Mouse (Mus musculus) stomach, embryonic 16.5 days (tissue): Measurements from ENCODE around the gene Slc35b1. TPM values are rescaled to one million over a fixed set of nuclear protein-coding genes. Genes with fewer than 3 reads are reported as not detected.
A peak's percentile ranks its signal among the peaks of the same experiment; 100 is the strongest.

Experiments
- ATAC-seq: fragments of 200-750 bp; cut with Nextera tagmentation; 2 replicates; pipeline ENCODE4 v1.8.0; 2017; ENCODE audit warnings: moderate number of reproducible peaks, moderate TSS enrichment; ENCODE audit not compliant: insufficient read depth, low FRiP score
- H3K27ac ChIP-seq: fragments of 300-500 bp; sonication (generic); 2 replicates; pipeline ENCODE4 v1.5.1; 2014; ENCODE audit warnings: low read length
- H3K27me3 ChIP-seq: fragments of 300-500 bp; sonication (generic); 2 replicates; pipeline ENCODE4 v1.6.1; 2014; ENCODE audit warnings: low read length, control low read depth, mixed read lengths; ENCODE audit not compliant: control insufficient read depth, insufficient read depth
- H3K36me3 ChIP-seq: fragments of 300-500 bp; sonication (generic); 2 replicates; pipeline ENCODE4 v1.6.1; 2014; ENCODE audit warnings: low read length; ENCODE audit not compliant: control insufficient read depth, insufficient read depth
- H3K4me1 ChIP-seq: fragments of 300-500 bp; sonication (generic); 2 replicates; pipeline ENCODE4 v1.6.1; 2014; ENCODE audit warnings: low read length, control low read depth, mixed read lengths; ENCODE audit not compliant: control insufficient read depth, insufficient read depth
- H3K4me2 ChIP-seq: fragments of 300-500 bp; sonication (generic); 2 replicates; pipeline ENCODE4 v1.6.1; 2014; ENCODE audit warnings: low read depth, low read length, mixed read lengths
- H3K4me3 ChIP-seq: fragments of 300-500 bp; sonication (generic); replicated peaks from 2 replicates; pipeline ENCODE4 v1.5.1; 2014; ENCODE audit warnings: mild to moderate bottlenecking, low read length
- H3K9ac ChIP-seq: fragments of 300-500 bp; sonication (generic); 2 replicates; pipeline ENCODE4 v1.6.1; 2014; ENCODE audit warnings: low read length
- H3K9me3 ChIP-seq: fragments of 300-500 bp; sonication (generic); replicated peaks from 2 replicates; pipeline ENCODE4 v1.6.1; 2016; ENCODE audit warnings: low read length, control low read depth; ENCODE audit not compliant: control insufficient read depth
- WGBS: fragments of 180-500 bp; shearing (Covaris S2); extraction: QIAGEN DNeasy Blood & Tissue Kit; methylation state at CpG from one replicate; pipeline ENCODE4 v1.1.7; 2014; 5-methylcytosine and 5-hydroxymethylcytosine counted together
- polyA plus RNA-seq: library from polyadenylated mRNA; unstranded; fragments of >200 nt; fragmentation: Nextera tagmentation; extraction: Ambion mirVana; gene quantifications from 2 replicates; pipeline ENCODE4 v1.2.1, GENCODE M21; 2015

Slc35b1 gene
- polyA plus RNA-seq, 1 experiment from 2014 or later = 98.9 TPM

DNA sequence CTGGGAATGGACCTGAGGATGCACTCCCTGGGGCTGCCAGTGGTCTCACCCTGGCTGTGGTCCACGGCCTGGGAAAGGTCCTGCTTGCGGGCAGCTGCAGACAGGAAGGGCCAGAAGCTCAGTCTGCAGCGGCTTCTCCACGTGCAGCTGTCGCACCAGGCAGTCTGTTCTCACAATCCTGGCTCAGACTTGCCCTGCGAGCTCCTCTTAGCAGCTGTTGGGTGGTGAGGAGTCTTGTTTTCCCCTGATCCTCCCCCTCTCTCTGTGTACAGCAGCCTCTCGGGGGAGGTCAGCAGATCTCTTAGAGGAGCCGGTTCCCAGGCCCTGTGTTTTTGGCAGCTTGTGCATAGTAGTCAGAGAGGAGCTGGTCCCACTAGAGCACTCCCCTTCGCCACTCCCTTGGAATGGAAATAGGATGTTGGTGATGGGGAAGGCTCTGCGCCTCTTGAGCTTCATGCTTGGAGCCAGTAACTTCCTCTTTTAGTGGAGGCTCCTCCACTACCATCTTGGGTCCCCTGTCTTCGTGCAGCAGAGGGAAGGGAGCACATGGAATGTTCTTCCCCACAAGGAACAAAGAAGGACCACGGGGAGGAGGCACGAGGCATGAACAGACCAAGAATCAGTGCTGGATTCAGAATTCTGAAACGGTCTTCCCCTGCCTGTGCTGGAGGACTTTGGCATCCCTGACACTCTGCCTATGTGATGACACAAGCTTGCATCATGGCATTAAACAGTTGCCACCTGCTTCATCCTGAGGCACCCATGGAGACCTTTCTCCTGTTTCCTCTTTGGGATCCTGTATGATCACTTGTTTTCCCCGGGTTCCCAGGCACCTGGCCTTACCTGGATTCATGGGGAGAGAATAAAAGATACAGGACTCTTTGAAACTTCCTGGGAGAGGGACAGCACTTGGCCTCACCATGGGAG lies 14.3 kb upstream of the Slc35b1 start:
- Histone ChIP-seq H3K4me2 (no peak overlapping the region), H3K36me3 (0 out of 2 replicates have a peak, but pooled peaks cover 7% of the 10 kb centered on the region), H3K4me3 (no peak overlapping the region), H3K4me1 (peaks cover 41% of the 10 kb centered on the region), H3K27ac (peak overlapping the region; percentile 78), H3K9ac (no peak overlapping the region), H3K9me3 (no peaks in the 10 kb centered on the region), H3K27me3 (no peaks in the 10 kb centered on the region)
- ATAC-seq = peak; percentile 84
- WGBS = 53% methylated on average over 15 of the region's 15 CpGs

DNA sequence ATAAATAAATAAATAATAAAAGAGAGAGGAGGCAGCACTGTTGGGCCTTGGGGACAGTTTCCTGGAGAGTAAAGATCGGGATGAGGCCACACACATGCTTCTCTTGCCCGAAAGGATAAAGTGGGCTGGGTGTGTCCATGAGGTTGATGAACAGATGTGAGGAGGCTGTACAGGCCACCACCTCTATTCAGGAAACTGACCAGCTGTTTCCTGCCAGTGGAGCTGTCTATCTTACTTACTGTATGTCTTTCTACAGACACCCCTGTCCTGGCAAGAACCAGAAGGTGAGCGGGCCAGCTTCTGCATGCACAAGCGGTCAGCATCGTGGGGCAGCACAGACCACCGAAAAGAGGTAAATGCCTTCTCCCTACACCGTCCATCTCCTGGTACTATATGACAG lies 13.3 kb upstream of the Slc35b1 start:
- no peak overlapping the region for H3K4me3 ChIP-seq
- H3K9ac ChIP-seq = no peak overlapping the region
- H3K27me3 ChIP-seq = no peaks in the 10 kb centered on the region
- H3K36me3 ChIP-seq = 0 out of 2 replicates have a peak, but pooled peaks cover 7% of the 10 kb centered on the region
- H3K4me1 ChIP-seq = peaks cover 31% of the 10 kb centered on the region
- WGBS = 82% methylated on average over 7 of the region's 7 CpGs
- no peak for ATAC-seq
- H3K9me3 ChIP-seq = no peaks in the 10 kb centered on the region
- H3K4me2 ChIP-seq = no peak overlapping the region
- no peak overlapping the region for H3K27ac ChIP-seq

GRCm38 (mm10) chr11:95378926-95379325 lies 5.6 kb upstream of the Slc35b1 start:
- H3K27ac ChIP-seq = no peak overlapping the region
- no peak overlapping the region for H3K4me2 ChIP-seq
- no peaks in the 10 kb centered on the region for H3K9me3 ChIP-seq
- H3K9ac ChIP-seq = no peak overlapping the region
- no peak overlapping the region for H3K4me3 ChIP-seq
- 57% methylated on average over 9 of the region's 9 CpGs for WGBS
- ATAC-seq = no peak
- no peaks in the 10 kb centered on the region for H3K27me3 ChIP-seq
- no peaks in the 10 kb centered on the region for H3K4me1 ChIP-seq
- peaks cover 4% of the 10 kb centered on the region for H3K36me3 ChIP-seq

DNA sequence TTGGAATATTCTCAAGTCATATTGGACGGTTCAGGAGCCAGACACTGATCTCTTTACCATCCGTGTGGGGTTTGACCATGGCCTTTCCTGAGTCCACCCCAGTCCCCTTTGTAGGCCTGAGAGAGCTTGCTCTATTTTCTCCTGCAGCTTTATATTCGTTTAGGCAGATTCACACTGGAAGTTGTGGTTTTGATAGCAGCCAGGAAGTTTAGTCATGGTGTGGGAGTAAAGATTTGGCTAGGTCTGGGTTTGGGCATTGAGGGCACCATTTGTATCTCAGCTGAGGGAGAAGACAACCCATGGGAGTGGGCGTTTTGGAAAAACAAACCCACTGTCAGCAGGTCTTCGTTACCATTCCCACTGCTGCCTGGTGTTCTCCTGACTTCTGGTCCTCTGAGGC lies 4.9 kb upstream of the Slc35b1 start:
- Histone ChIP-seq H3K4me3 (no peak overlapping the region), H3K27ac (no peak overlapping the region), H3K4me1 (no peaks in the 10 kb centered on the region; the same call in 1 of the 2 replicates), H3K9ac (no peak overlapping the region; the same call in 1 of the 2 replicates), H3K9me3 (no peaks in the 10 kb centered on the region), H3K36me3 (peaks cover 4% of the 10 kb centered on the region), H3K27me3 (no peaks in the 10 kb centered on the region), H3K4me2 (no peak overlapping the region)
- ATAC-seq = no peak
- 72% methylated on average over 5 of the region's 5 CpGs for whole genome bisulfite sequencing

- peaks cover 3% of the 10 kb centered on the region for H3K4me1 ChIP-seq
- no peaks in the 10 kb centered on the region for H3K27me3 ChIP-seq
- no peak for ATAC-seq
- H3K9me3 ChIP-seq = no peaks in the 10 kb centered on the region
- no peak overlapping the region for H3K27ac ChIP-seq
- WGBS = 89% methylated on average over 7 of the region's 7 CpGs
- H3K36me3 ChIP-seq = peaks cover 4% of the 10 kb centered on the region
- no peak overlapping the region for H3K9ac ChIP-seq
- no peak overlapping the region for H3K4me2 ChIP-seq
- H3K4me3 ChIP-seq = no peak overlapping the region
These were observed 3.8 kb upstream of the Slc35b1 start for GRCm38 (mm10) chr11:95380711-95381110.

DNA sequence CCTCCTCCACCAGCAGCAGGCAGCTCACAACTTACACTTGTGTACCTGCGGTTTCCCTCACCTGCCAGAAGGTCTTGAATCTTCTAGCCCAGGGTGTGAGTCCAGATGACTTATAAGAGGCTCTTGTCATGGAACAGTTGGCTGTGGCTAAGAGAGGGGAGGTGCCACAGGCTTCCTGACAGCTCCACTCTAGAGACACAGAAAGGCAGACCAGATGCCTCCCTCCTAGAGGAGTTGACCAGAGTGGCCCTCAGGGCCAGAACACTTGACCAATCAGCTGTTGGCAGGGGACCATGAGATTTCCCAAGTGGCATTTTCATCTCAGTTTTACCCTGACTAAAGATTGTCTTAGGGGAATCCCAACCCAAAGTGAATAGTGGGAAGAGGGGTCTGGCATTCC lies 3.3 kb upstream of the Slc35b1 start:
- H3K27me3 ChIP-seq = no peaks in the 10 kb centered on the region
- ATAC-seq = no peak
- WGBS = 94% methylated on average over 1 of the region's 1 CpGs
- H3K4me2 ChIP-seq = no peak overlapping the region
- no peak overlapping the region for H3K27ac ChIP-seq
- H3K36me3 ChIP-seq = peaks cover 4% of the 10 kb centered on the region
- no peak overlapping the region for H3K9ac ChIP-seq
- H3K4me3 ChIP-seq = no peak overlapping the region
- no peaks in the 10 kb centered on the region for H3K9me3 ChIP-seq
- H3K4me1 ChIP-seq = peaks cover 4% of the 10 kb centered on the region

- Histone ChIP-seq H3K9ac (no peak overlapping the region), H3K9me3 (no peaks in the 10 kb centered on the region), H3K36me3 (no peaks in the 10 kb centered on the region; the same call in 1 of the 2 replicates), H3K4me2 (no peak overlapping the region), H3K4me3 (no peak overlapping the region), H3K27me3 (no peaks in the 10 kb centered on the region), H3K27ac (no peak overlapping the region), H3K4me1 (peaks cover 4% of the 10 kb centered on the region)
- WGBS = 84% methylated on average over 5 of the region's 5 CpGs
- ATAC-seq = no peak
These were observed 1.0 kb upstream of the Slc35b1 start for GRCm38 (mm10) chr11:95383331-95383986.

GRCm38 (mm10) chr11:95384004-95384318 lies 531 bp upstream of the Slc35b1 start:
- no peaks in the 10 kb centered on the region for H3K9me3 ChIP-seq
- peak overlapping the region; percentile 68 for H3K9ac ChIP-seq
- H3K4me2 ChIP-seq = peak overlapping the region; percentile 50
- H3K27me3 ChIP-seq = no peaks in the 10 kb centered on the region
- H3K36me3 ChIP-seq = no peaks in the 10 kb centered on the region; the same call in 1 of the 2 replicates
- H3K27ac ChIP-seq = peak overlapping the region; percentile 70; the same call in 1 of the 2 replicates
- H3K4me1 ChIP-seq = peaks cover 4% of the 10 kb centered on the region
- no peak for ATAC-seq
- 38% methylated on average over 9 of the region's 9 CpGs for WGBS
- H3K4me3 ChIP-seq = peak overlapping the region; percentile 98

DNA sequence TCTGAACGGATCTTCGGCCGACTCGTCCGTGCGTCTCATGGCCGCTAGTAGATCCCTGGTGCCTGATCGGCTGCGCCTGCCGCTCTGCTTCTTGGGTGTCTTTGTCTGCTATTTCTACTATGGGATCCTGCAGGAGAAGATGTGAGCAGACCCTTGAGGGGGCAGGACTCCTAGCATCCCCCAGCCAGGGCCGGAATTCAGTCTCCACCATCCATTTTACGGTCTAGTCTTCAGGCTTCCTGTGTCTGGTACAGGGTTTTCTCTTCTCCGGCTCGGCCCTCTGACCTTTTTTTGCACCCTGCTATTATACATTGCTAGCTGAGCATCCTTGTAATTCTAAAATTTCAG lies 455 bp downstream of the Slc35b1 start:
- 0% methylated on average over 14 of the region's 14 CpGs for WGBS
- Histone ChIP-seq H3K4me2 (peak overlapping the region; percentile 63), H3K9ac (peak overlapping the region; percentile 91), H3K4me3 (peak overlapping the region; percentile 98), H3K27ac (peak overlapping the region; percentile 88), H3K4me1 (peaks cover 4% of the 10 kb centered on the region), H3K36me3 (no peaks in the 10 kb centered on the region), H3K9me3 (no peaks in the 10 kb centered on the region), H3K27me3 (no peaks in the 10 kb centered on the region)
- no peak for ATAC-seq
